Mouse (Mus musculus): ENCODE data around the gene Ccng1. TPM values are rescaled to one million over a fixed set of nuclear protein-coding genes. Genes with fewer than 3 reads are reported as not detected.

Ccng1 gene
- 24.8 and 31.0 TPM in 2 replicates for total RNA-seq (2014; rRNA removed)
- polyA plus RNA-seq (2012; rRNA removed), result 5.4 and 6.2 TPM in 2 replicates

- peak within 1 kb of the TSS; percentile 81 for H3K9ac ChIP-seq (ENCODE audit: low read depth, low read length)
- peak; percentile 91 for TF ChIP-seq POLR2A (IDR thresholded peaks at IDR 0.05; ENCODE audit: extremely low read depth, insufficient read depth, low read length)
- no peak for TF ChIP-seq CTCF (IDR thresholded peaks at IDR 0.05; ENCODE audit: low read depth, low read length)
- peaks cover 20% of the 10 kb centered on the region; the same call in 1 of the 2 replicates for H3K36me3 ChIP-seq (ENCODE audit: control insufficient read depth, insufficient read depth, low read length)
- no peaks in the 10 kb centered on the region for H3K27me3 ChIP-seq (ENCODE audit: control insufficient read depth, insufficient read depth, low read length)
- peak; percentile 99 for DNase-seq (ENCODE audit: extremely low read depth, low read depth, low spot score)
- under 1% methylated on average over 25 of the region's 25 CpGs for WGBS
- H3K4me3 ChIP-seq (ENCODE audit: insufficient read depth, low read depth, low read length), result peak within 1 kb of the TSS; percentile 81
- H3K4me1 ChIP-seq (ENCODE audit: control insufficient read depth, insufficient read depth, low read length), result peaks cover 4% of the 10 kb centered on the region; the same call in 1 of the 2 replicates
- H3K27ac ChIP-seq (replicated peaks; ENCODE audit: insufficient read depth, low read depth, low read length), result peak within 1 kb of the TSS; percentile 54
- H3K79me2 ChIP-seq (ENCODE audit: control insufficient read depth, insufficient read depth, low read length), result no peaks in the 10 kb centered on the region
These were observed at the start of gene Ccng1 for GRCm38 (mm10) chr11:40755109-40755627. TSS of gene Ccng1 (minus strand) at chr11:40755311.

GRCm38 (mm10) chr11:40790307-40790706, 35.2 kb upstream of the Ccng1 start:
- TF ChIP-seq POLR2A (IDR thresholded peaks at IDR 0.05; ENCODE audit: extremely low read depth, insufficient read depth, low read length) (no peak), CTCF (IDR thresholded peaks at IDR 0.05; ENCODE audit: low read depth, low read length) (no peak)
- Histone ChIP-seq H3K36me3 (ENCODE audit: control insufficient read depth, insufficient read depth, low read length) (no peaks in the 10 kb centered on the region), H3K79me2 (ENCODE audit: control insufficient read depth, insufficient read depth, low read length) (no peaks in the 10 kb centered on the region), H3K4me3 (ENCODE audit: insufficient read depth, low read depth, low read length) (no peak overlapping the region), H3K27ac (replicated peaks; ENCODE audit: insufficient read depth, low read depth, low read length) (no peak overlapping the region), H3K4me1 (ENCODE audit: control insufficient read depth, insufficient read depth, low read length) (no peaks in the 10 kb centered on the region), H3K9ac (ENCODE audit: low read depth, low read length) (no peak overlapping the region), H3K27me3 (ENCODE audit: control insufficient read depth, insufficient read depth, low read length) (no peaks in the 10 kb centered on the region)
- DNase-seq (ENCODE audit: extremely low read depth, low read depth, low spot score), result no peak
- WGBS, result 68% methylated on average over 5 of the region's 5 CpGs

GRCm38 (mm10) chr11:40789701-40790100, 34.6 kb upstream of the Ccng1 start:
- Histone ChIP-seq H3K9ac (ENCODE audit: low read depth, low read length) (no peak overlapping the region), H3K27me3 (ENCODE audit: control insufficient read depth, insufficient read depth, low read length) (no peaks in the 10 kb centered on the region), H3K27ac (replicated peaks; ENCODE audit: insufficient read depth, low read depth, low read length) (no peak overlapping the region), H3K4me3 (ENCODE audit: insufficient read depth, low read depth, low read length) (no peak overlapping the region), H3K4me1 (ENCODE audit: control insufficient read depth, insufficient read depth, low read length) (no peaks in the 10 kb centered on the region), H3K79me2 (ENCODE audit: control insufficient read depth, insufficient read depth, low read length) (no peaks in the 10 kb centered on the region), H3K36me3 (ENCODE audit: control insufficient read depth, insufficient read depth, low read length) (no peaks in the 10 kb centered on the region)
- no peak for TF ChIP-seq CTCF (IDR thresholded peaks at IDR 0.05; ENCODE audit: low read depth, low read length)
- no peak for DNase-seq (ENCODE audit: extremely low read depth, low read depth, low spot score)
- WGBS, result 79% methylated on average over 4 of the region's 4 CpGs

GRCm38 (mm10) chr11:40786900-40787299, 31.8 kb upstream of the Ccng1 start:
- no peak overlapping the region for H3K9ac ChIP-seq (ENCODE audit: low read depth, low read length)
- no peaks in the 10 kb centered on the region for H3K4me1 ChIP-seq (ENCODE audit: control insufficient read depth, insufficient read depth, low read length)
- no peak for DNase-seq (ENCODE audit: extremely low read depth, low read depth, low spot score)
- TF ChIP-seq CTCF (IDR thresholded peaks at IDR 0.05; ENCODE audit: low read depth, low read length), result no peak
- TF ChIP-seq POLR2A (IDR thresholded peaks at IDR 0.05; ENCODE audit: extremely low read depth, insufficient read depth, low read length), result no peak
- 88% methylated on average over 2 of the region's 2 CpGs for WGBS
- no peaks in the 10 kb centered on the region for H3K79me2 ChIP-seq (ENCODE audit: control insufficient read depth, insufficient read depth, low read length)
- H3K4me3 ChIP-seq (ENCODE audit: insufficient read depth, low read depth, low read length), result no peak overlapping the region
- H3K27ac ChIP-seq (replicated peaks; ENCODE audit: insufficient read depth, low read depth, low read length), result no peak overlapping the region
- H3K36me3 ChIP-seq (ENCODE audit: control insufficient read depth, insufficient read depth, low read length), result no peaks in the 10 kb centered on the region
- H3K27me3 ChIP-seq (ENCODE audit: control insufficient read depth, insufficient read depth, low read length), result no peaks in the 10 kb centered on the region

- DNase-seq (ENCODE audit: extremely low read depth, low read depth, low spot score), result no peak
- Histone ChIP-seq H3K27ac (replicated peaks; ENCODE audit: insufficient read depth, low read depth, low read length) (no peak overlapping the region), H3K27me3 (ENCODE audit: control insufficient read depth, insufficient read depth, low read length) (no peaks in the 10 kb centered on the region), H3K79me2 (ENCODE audit: control insufficient read depth, insufficient read depth, low read length) (no peaks in the 10 kb centered on the region), H3K4me1 (ENCODE audit: control insufficient read depth, insufficient read depth, low read length) (no peaks in the 10 kb centered on the region), H3K4me3 (ENCODE audit: insufficient read depth, low read depth, low read length) (no peak overlapping the region), H3K9ac (ENCODE audit: low read depth, low read length) (no peak overlapping the region), H3K36me3 (ENCODE audit: control insufficient read depth, insufficient read depth, low read length) (no peaks in the 10 kb centered on the region)
- no peak for TF ChIP-seq POLR2A (IDR thresholded peaks at IDR 0.05; ENCODE audit: extremely low read depth, insufficient read depth, low read length)
- no peak for TF ChIP-seq CTCF (IDR thresholded peaks at IDR 0.05; ENCODE audit: low read depth, low read length)
- 76% methylated on average over 8 of the region's 8 CpGs for WGBS
These were observed 29.2 kb upstream of the Ccng1 start for GRCm38 (mm10) chr11:40784326-40784725.

- Histone ChIP-seq H3K27ac (replicated peaks; ENCODE audit: insufficient read depth, low read depth, low read length) (no peak overlapping the region), H3K9ac (ENCODE audit: low read depth, low read length) (no peak overlapping the region), H3K4me3 (ENCODE audit: insufficient read depth, low read depth, low read length) (no peak overlapping the region), H3K79me2 (ENCODE audit: control insufficient read depth, insufficient read depth, low read length) (no peaks in the 10 kb centered on the region), H3K36me3 (ENCODE audit: control insufficient read depth, insufficient read depth, low read length) (no peaks in the 10 kb centered on the region), H3K4me1 (ENCODE audit: control insufficient read depth, insufficient read depth, low read length) (no peaks in the 10 kb centered on the region), H3K27me3 (ENCODE audit: control insufficient read depth, insufficient read depth, low read length) (no peaks in the 10 kb centered on the region)
- DNase-seq (ENCODE audit: extremely low read depth, low read depth, low spot score), result no peak
- TF ChIP-seq CTCF (IDR thresholded peaks at IDR 0.05; ENCODE audit: low read depth, low read length) (no peak), POLR2A (IDR thresholded peaks at IDR 0.05; ENCODE audit: extremely low read depth, insufficient read depth, low read length) (no peak)
- WGBS, result 68% methylated on average over 1 of the region's 1 CpGs
These were observed 28.2 kb upstream of the Ccng1 start for GRCm38 (mm10) chr11:40783346-40783745.
